Comparison of ENCODE assay signal across 8 mouse cellular contexts in genomic region chr10:122047727-122048365, GRCm38 (mm10). TPM values are rescaled to one million over a fixed set of nuclear protein-coding genes. Genes with fewer than 3 reads are reported as not detected.
A peak's percentile ranks its signal among the peaks of the same experiment; 100 is the strongest.
DNase-seq lines count a peak whose midpoint lies in the region; ATAC-seq lines count a peak whose summit lies in the region.

No protein-coding gene starts in this region.

- peak overlapping the region; percentile 78 for H3K4me2 ChIP-seq in embryonic facial prominence, embryonic 12.5 days (replicated peaks)
- H3K4me2 ChIP-seq in limb, embryonic 11.5 days (ENCODE audit: low read depth, severe bottlenecking): peak overlapping the region; percentile 75
- H3K4me2 ChIP-seq in midbrain, embryonic 12.5 days (replicated peaks): peak overlapping the region; percentile 65

- peak overlapping the region; percentile 80 for H3K9ac ChIP-seq in embryonic facial prominence, embryonic 12.5 days
- H3K9ac ChIP-seq in limb, embryonic 11.5 days (ENCODE audit: low read length): peak overlapping the region; percentile 90
- peak overlapping the region; percentile 86 for H3K9ac ChIP-seq in midbrain, embryonic 12.5 days (replicated peaks)

- 14% methylated on average over 35 of the region's 44 CpGs for WGBS in embryonic facial prominence, embryonic 12.5 days
- 11% methylated on average over 43 of the region's 44 CpGs for WGBS in limb, embryonic 11.5 days
- 19% methylated on average over 27 of the region's 44 CpGs for WGBS in midbrain, embryonic 12.5 days

- DNase-seq in adrenal gland, postnatal 4 days (ENCODE audit: low spot score in 2 of 2): peak; percentile 70 to 81
- peak; percentile 82 to 90 for DNase-seq in heart, adult 18-20 months
- DNase-seq in kidney, adult 11 months: peak; percentile 38
- DNase-seq in limb, embryonic 11.5 days (ENCODE audit: low spot score): peak; percentile 95
- DNase-seq in right cerebral cortex, postnatal 4 days: peak; percentile 96
- DNase-seq in urinary bladder, postnatal 4 days (ENCODE audit: low spot score in 2 of 2): peak; percentile 78 to 92

- no peaks in the 10 kb centered on the region for H3K27me3 ChIP-seq in embryonic facial prominence, embryonic 12.5 days
- no peaks in the 10 kb centered on the region for H3K27me3 ChIP-seq in limb, embryonic 11.5 days (ENCODE audit: control insufficient read depth, insufficient read depth, low read length)
- no peaks in the 10 kb centered on the region for H3K27me3 ChIP-seq in midbrain, embryonic 12.5 days

- H3K36me3 ChIP-seq in embryonic facial prominence, embryonic 12.5 days: no peaks in the 10 kb centered on the region
- no peaks in the 10 kb centered on the region for H3K36me3 ChIP-seq in limb, embryonic 11.5 days (ENCODE audit: control insufficient read depth, insufficient read depth, low read length)
- H3K36me3 ChIP-seq in midbrain, embryonic 12.5 days: no peaks in the 10 kb centered on the region

- peak; percentile 71 for ATAC-seq in embryonic facial prominence, embryonic 12.5 days (ENCODE audit: insufficient number of reproducible peaks, insufficient read depth, low FRiP score, low TSS enrichment)
- peak; percentile 72; the same call in 1 of the 2 replicates for ATAC-seq in limb, embryonic 11.5 days (ENCODE audit: insufficient number of reproducible peaks, low FRiP score, low TSS enrichment, low read depth)
- peak; percentile 81 for ATAC-seq in midbrain, embryonic 12.5 days (ENCODE audit: low FRiP score, low read depth)

- H3K4me1 ChIP-seq in embryonic facial prominence, embryonic 12.5 days: peaks cover 13% of the 10 kb centered on the region
- H3K4me1 ChIP-seq in limb, embryonic 11.5 days (ENCODE audit: control insufficient read depth, insufficient read depth, low read length): peaks cover 3% of the 10 kb centered on the region; the same call in 1 of the 2 replicates
- H3K4me1 ChIP-seq in midbrain, embryonic 12.5 days: peaks cover 15% of the 10 kb centered on the region

- no peaks in the 10 kb centered on the region for H3K9me3 ChIP-seq in embryonic facial prominence, embryonic 12.5 days
- no peaks in the 10 kb centered on the region for H3K9me3 ChIP-seq in limb, embryonic 11.5 days (ENCODE audit: control insufficient read depth, low read length)
- H3K9me3 ChIP-seq in midbrain, embryonic 12.5 days: no peaks in the 10 kb centered on the region

- peak overlapping the region; percentile 84 for H3K27ac ChIP-seq in embryonic facial prominence, embryonic 12.5 days
- H3K27ac ChIP-seq in limb, embryonic 11.5 days (replicated peaks; ENCODE audit: low read depth, low read length): no peak overlapping the region
- peak overlapping the region; percentile 92 for H3K27ac ChIP-seq in midbrain, embryonic 12.5 days (replicated peaks)

- peak overlapping the region; percentile 78 for H3K4me3 ChIP-seq in embryonic facial prominence, embryonic 12.5 days
- peak overlapping the region; percentile 70 for H3K4me3 ChIP-seq in limb, embryonic 11.5 days (ENCODE audit: low read depth, low read length)
- H3K4me3 ChIP-seq in midbrain, embryonic 12.5 days: peak overlapping the region; percentile 79

RNA-seq across cellular contexts. Expression of gene Srgap1, which starts 0.7 kb away (rescaled TPM):
- total RNA-seq in adrenal gland, postnatal 4 days (2021): 10 to 100 TPM in 1 of 2 experiments, 1 to 10 TPM in 1; 8.5 to 13.5 TPM
- polyA plus RNA-seq in embryonic facial prominence, embryonic 12.5 days (2016; fragmentation: Nextera tagmentation; extraction: Ambion mirVana): 19.6 and 19.8 TPM in 2 replicates
- 1 to 10 TPM; 1.6 TPM for total RNA-seq in heart, adult 18-20 months (2021)
- polyA plus RNA-seq in limb, embryonic 11.5 days (2014; fragmentation: Nextera tagmentation; extraction: Ambion mirVana): 6.1 and 9.0 TPM in 2 replicates
- polyA plus RNA-seq in midbrain, embryonic 12.5 days (2016; fragmentation: Nextera tagmentation; extraction: Ambion mirVana): 30.1 and 32.3 TPM in 2 replicates

RNA-seq across cellular contexts. Expression of gene Rxylt1, which starts 49.3 kb away (rescaled TPM):
- total RNA-seq in adrenal gland, postnatal 4 days (2021): 10 to 100 TPM; 61.2 to 63.4 TPM
- 47.3 and 49.4 TPM in 2 replicates for polyA plus RNA-seq in embryonic facial prominence, embryonic 12.5 days (2016; fragmentation: Nextera tagmentation; extraction: Ambion mirVana)
- total RNA-seq in heart, adult 18-20 months (2021): 10 to 100 TPM; 37.9 to 38.0 TPM
- polyA plus RNA-seq in limb, embryonic 11.5 days (2014; fragmentation: Nextera tagmentation; extraction: Ambion mirVana): 45.4 and 48.1 TPM in 2 replicates
- polyA plus RNA-seq in midbrain, embryonic 12.5 days (2016; fragmentation: Nextera tagmentation; extraction: Ambion mirVana): 31.8 and 32.8 TPM in 2 replicates

Comparison
In these comparisons a context has a peak if more than half of its experiments do, and no peak if none do; other contexts are left out.
1. DNase-seq: peak in every context shown above with its lines; median percentile 96 in right cerebral cortex, postnatal 4 days; 95 in limb, embryonic 11.5 days; 86 in heart, adult 18-20 months; 85 in urinary bladder, postnatal 4 days; 76 in adrenal gland, postnatal 4 days; 38 in kidney, adult 11 months.